Mouse (Mus musculus) olfactory bulb, adult 2 months (tissue): ENCODE measurements around the gene Ets1.

ENCODE experiments used
- CTCF ChIP-seq: fragments of 200-500 bp; IDR thresholded peaks from 2 replicates; pipeline ENCODE4 v1.5.1; 2012; ENCODE audit warnings: low read depth, mild to moderate bottlenecking, low read length, moderate library complexity; ENCODE audit not compliant: insufficient read depth
- POLR2A ChIP-seq: fragments of 200-500 bp; IDR thresholded peaks from 2 replicates; pipeline ENCODE4 v1.6.1; 2012; ENCODE audit warnings: mild to moderate bottlenecking, low read depth, low read length, moderate library complexity; ENCODE audit not compliant: insufficient read depth

GRCm38 (mm10) chr9:32635627-32636385, at the start of gene Ets1:
- TF ChIP-seq POLR2A (no peak), CTCF (no peak)
